Mouse (Mus musculus) intestine, embryonic 16.5 days (tissue): ENCODE data around the gene Rnf135. TPM values are rescaled to one million over a fixed set of nuclear protein-coding genes. Genes with fewer than 3 reads are reported as not detected.
A peak's percentile ranks its signal among the peaks of the same experiment; 100 is the strongest.

Experiments used
- ATAC-seq: fragments of 200-750 bp; cut with Nextera tagmentation; 2 replicates; pipeline ENCODE4 v1.8.0; 2017; ENCODE audit warnings: moderate TSS enrichment, moderate library complexity
- H3K27ac ChIP-seq: fragments of 300-500 bp; sonication (generic); 2 replicates; pipeline ENCODE4 v1.5.1; 2014; ENCODE audit warnings: mild to moderate bottlenecking, low read length
- H3K27me3 ChIP-seq: fragments of 300-500 bp; sonication (generic); replicated peaks from 2 replicates; pipeline ENCODE4 v1.6.1; 2014; ENCODE audit warnings: low read length, control low read depth, mixed read lengths; ENCODE audit not compliant: control insufficient read depth, insufficient read depth
- H3K36me3 ChIP-seq: fragments of 300-500 bp; sonication (generic); 2 replicates; pipeline ENCODE4 v1.6.1; 2014; ENCODE audit warnings: low read length, control low read depth; ENCODE audit not compliant: control insufficient read depth, insufficient read depth
- H3K4me1 ChIP-seq: fragments of 300-500 bp; sonication (generic); 2 replicates; pipeline ENCODE4 v1.6.1; 2014; ENCODE audit warnings: low read length, control low read depth, mixed read lengths; ENCODE audit not compliant: control insufficient read depth, insufficient read depth
- H3K4me2 ChIP-seq: fragments of 300-500 bp; sonication (generic); 2 replicates; pipeline ENCODE4 v1.6.1; 2014; ENCODE audit warnings: low read depth, low read length, control low read depth
- H3K4me3 ChIP-seq: fragments of 300-500 bp; sonication (generic); 2 replicates; pipeline ENCODE4 v1.5.1; 2014; ENCODE audit warnings: mild to moderate bottlenecking, low read length
- H3K9ac ChIP-seq: fragments of 300-500 bp; sonication (generic); 2 replicates; pipeline ENCODE4 v1.6.1; 2014; ENCODE audit warnings: low read depth, low read length
- H3K9me3 ChIP-seq: fragments of 300-500 bp; sonication (generic); 2 replicates; pipeline ENCODE4 v1.6.1; 2016; ENCODE audit warnings: low read length, control low read depth; ENCODE audit not compliant: control insufficient read depth
- WGBS: fragments of 180-500 bp; shearing (Covaris S2); extraction: QIAGEN DNeasy Blood & Tissue Kit; methylation state at CpG from one replicate; pipeline ENCODE4 v1.1.7; 2014; 5-methylcytosine and 5-hydroxymethylcytosine counted together
- polyA plus RNA-seq: library from polyadenylated mRNA; unstranded; fragments of >200 nt; fragmentation: Nextera tagmentation; extraction: Ambion mirVana; gene quantifications from 2 replicates; pipeline ENCODE4 v1.2.1, GENCODE M21; 2015

Rnf135 gene
- 11.7 and 11.8 TPM in 2 replicates for polyA plus RNA-seq

DNA sequence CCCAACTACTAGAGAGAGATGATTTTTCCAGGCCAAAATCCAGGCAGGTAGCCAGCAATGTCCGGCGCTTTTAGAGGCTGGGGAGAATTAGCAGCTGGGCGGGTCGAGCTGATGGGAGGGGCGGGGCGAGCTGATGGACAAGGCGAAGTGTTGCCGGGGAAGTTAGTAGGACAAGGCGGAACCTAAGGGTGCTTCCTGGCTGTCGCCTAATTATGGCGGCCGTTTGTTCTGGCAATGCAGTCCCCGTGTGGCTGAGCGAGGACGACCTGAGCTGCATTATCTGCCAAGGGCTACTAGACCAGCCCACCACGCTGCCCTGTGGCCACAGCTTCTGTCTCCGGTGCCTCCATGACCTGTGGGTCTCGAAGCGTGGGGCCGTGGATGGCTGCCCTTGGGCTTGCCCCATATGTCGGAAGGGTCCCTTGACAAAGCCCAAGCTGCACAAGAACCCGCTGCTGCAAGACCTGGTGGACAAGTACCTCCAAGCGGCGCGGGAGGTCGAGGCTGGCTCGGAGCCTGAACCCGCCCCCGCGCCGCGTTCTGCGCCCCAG is at the start of gene Rnf135:
Gene Rnf135 (plus strand): TSS at position 147 of the 551 bp plus-strand sequence.
- no peaks in the 10 kb centered on the region for H3K27me3 ChIP-seq
- peaks cover 5% of the 10 kb centered on the region; the same call in 1 of the 2 replicates for H3K4me1 ChIP-seq
- peak within 1 kb of the TSS; percentile 83 for H3K9ac ChIP-seq
- no peaks in the 10 kb centered on the region for H3K36me3 ChIP-seq
- WGBS = 1% methylated on average over 33 of the region's 33 CpGs
- ATAC-seq = peak; percentile 99
- peak within 1 kb of the TSS; percentile 82 for H3K4me3 ChIP-seq
- peak within 1 kb of the TSS; percentile 89 for H3K27ac ChIP-seq
- peak within 1 kb of the TSS; percentile 47 for H3K4me2 ChIP-seq
- no peaks in the 10 kb centered on the region for H3K9me3 ChIP-seq

DNA sequence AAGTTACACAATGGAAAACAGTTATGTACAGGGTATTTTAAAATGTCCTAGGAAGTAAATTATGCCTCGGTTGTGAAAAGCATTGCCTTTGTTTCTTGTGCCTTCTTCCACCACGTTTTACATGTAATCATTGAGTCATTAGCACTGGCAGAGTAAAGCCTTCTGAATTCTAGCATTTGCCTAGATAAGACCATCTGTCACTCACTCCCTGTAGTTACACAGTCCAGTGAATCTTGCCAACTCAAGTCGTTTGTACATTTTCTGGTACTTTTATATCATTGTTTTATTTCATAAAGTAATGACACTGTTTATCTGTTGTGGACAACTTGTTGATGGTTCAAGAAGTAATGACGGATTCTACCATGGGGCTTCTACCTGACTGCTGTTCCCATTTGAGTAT is 48.9 kb upstream of the Rnf135 start:
- no peak overlapping the region for H3K4me3 ChIP-seq
- H3K36me3 ChIP-seq = no peaks in the 10 kb centered on the region
- H3K4me2 ChIP-seq = no peak overlapping the region
- 69% methylated on average over 4 of the region's 4 CpGs for WGBS
- H3K27ac ChIP-seq = no peak overlapping the region
- H3K27me3 ChIP-seq = no peaks in the 10 kb centered on the region
- H3K4me1 ChIP-seq = 0 out of 2 replicates have a peak, but pooled peaks cover 3% of the 10 kb centered on the region
- no peaks in the 10 kb centered on the region for H3K9me3 ChIP-seq
- no peak for ATAC-seq
- H3K9ac ChIP-seq = no peak overlapping the region

DNA sequence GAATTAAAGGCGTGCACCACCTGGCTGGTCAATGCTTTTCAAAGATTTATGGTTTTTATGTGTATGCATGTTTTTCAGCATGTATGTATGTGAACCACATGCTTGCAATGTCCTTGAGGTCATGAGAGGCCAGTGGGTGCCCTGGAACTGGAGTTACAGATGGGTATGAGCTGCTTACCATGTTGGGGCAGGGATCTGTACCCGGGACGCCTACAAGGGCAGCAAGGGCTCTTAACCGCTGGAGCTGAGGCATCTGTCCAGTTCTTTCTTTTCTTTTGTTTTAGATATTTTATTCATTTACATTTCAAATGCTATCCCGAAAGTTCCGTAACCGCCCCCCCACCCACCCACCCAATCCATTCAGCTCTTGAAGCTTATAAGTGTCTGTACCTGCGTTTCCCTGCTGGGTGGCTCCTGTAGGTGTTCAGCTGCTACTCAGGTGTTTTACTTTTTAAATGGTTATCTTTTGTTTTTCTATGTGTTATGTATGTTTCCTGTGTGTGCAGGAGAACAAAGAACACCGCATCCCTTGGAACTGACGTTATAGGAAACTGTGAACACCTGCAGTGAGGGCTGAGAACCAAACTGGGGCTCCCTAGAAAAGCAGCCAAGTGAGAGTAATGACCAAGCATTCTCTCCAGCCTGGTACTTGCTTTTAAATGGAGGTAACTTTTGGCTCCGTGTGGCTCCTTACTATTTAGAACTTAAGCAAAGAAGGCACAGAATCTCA is 47.5 kb upstream of the Rnf135 start:
- Histone ChIP-seq H3K4me2 (no peak overlapping the region), H3K27me3 (no peaks in the 10 kb centered on the region), H3K4me1 (peaks cover 8% of the 10 kb centered on the region; the same call in 1 of the 2 replicates), H3K27ac (no peak overlapping the region), H3K4me3 (no peak overlapping the region), H3K36me3 (no peaks in the 10 kb centered on the region), H3K9ac (no peak overlapping the region), H3K9me3 (no peaks in the 10 kb centered on the region)
- ATAC-seq = no peak
- WGBS = 88% methylated on average over 11 of the region's 11 CpGs

- Histone ChIP-seq H3K27ac (no peak overlapping the region), H3K9me3 (no peaks in the 10 kb centered on the region), H3K27me3 (no peaks in the 10 kb centered on the region), H3K4me2 (no peak overlapping the region), H3K9ac (no peak overlapping the region), H3K36me3 (no peaks in the 10 kb centered on the region), H3K4me1 (peaks cover 8% of the 10 kb centered on the region; the same call in 1 of the 2 replicates), H3K4me3 (no peak overlapping the region)
- ATAC-seq = no peak
- WGBS = 88% methylated on average over 13 of the region's 13 CpGs
Observed at GRCm38 (mm10) chr11:80136786-80137185, 46.9 kb upstream of the Rnf135 start.

- WGBS = 85% methylated on average over 5 of the region's 5 CpGs
- Histone ChIP-seq H3K4me2 (no peak overlapping the region), H3K4me3 (no peak overlapping the region), H3K9me3 (no peaks in the 10 kb centered on the region), H3K27me3 (no peaks in the 10 kb centered on the region), H3K27ac (no peak overlapping the region), H3K36me3 (no peaks in the 10 kb centered on the region), H3K9ac (no peak overlapping the region), H3K4me1 (peaks cover 12% of the 10 kb centered on the region)
- no peak for ATAC-seq
Observed at GRCm38 (mm10) chr11:80137773-80138172, 45.9 kb upstream of the Rnf135 start.

- H3K36me3 ChIP-seq = no peaks in the 10 kb centered on the region
- no peaks in the 10 kb centered on the region for H3K9me3 ChIP-seq
- under 1% methylated on average over 40 of the region's 40 CpGs for whole genome bisulfite sequencing
- peaks cover 23% of the 10 kb centered on the region for H3K4me1 ChIP-seq
- H3K27ac ChIP-seq = peak within 1 kb of the TSS; percentile 77
- peak; percentile 85 for ATAC-seq
- peak within 1 kb of the TSS; percentile 84 for H3K9ac ChIP-seq
- peak within 1 kb of the TSS; percentile 75 for H3K4me2 ChIP-seq
- peak within 1 kb of the TSS; percentile 69 for H3K4me3 ChIP-seq
- no peaks in the 10 kb centered on the region for H3K27me3 ChIP-seq
Observed at GRCm38 (mm10) chr11:80141825-80142521, 41.7 kb upstream of the Rnf135 start, which contains the start of gene Tefm. TSS of gene Tefm (minus strand) at chr11:80142175.

GRCm38 (mm10) chr11:80142872-80143271 is 40.8 kb upstream of the Rnf135 start:
- no peak for ATAC-seq
- H3K9ac ChIP-seq = peak overlapping the region; percentile 84; the same call in 1 of the 2 replicates

DNA sequence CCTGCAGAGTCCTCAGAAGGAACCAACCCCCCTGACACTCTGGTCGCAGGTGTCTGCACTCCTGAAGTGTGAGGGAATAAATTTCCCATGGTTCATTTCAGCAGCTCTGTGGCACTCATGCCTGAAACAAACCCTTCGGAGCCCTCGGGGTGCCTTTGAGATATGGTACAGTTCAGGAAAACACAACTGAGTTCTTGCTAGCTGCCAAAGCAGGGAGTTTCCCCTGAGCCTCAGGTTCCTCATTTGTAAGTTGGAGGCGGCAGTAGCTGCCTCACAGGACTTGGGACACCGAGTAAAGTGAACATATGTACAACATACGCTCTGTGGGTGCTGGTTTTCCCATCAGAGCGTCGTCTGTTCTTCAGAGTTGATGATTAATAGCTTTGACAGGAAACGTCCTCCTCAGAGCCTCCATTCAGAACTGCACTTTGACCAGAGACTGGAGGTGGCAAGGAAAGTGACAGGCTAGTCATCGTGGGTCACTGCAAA is 37.8 kb upstream of the Rnf135 start:
- Histone ChIP-seq H3K27ac (peak overlapping the region; percentile 93), H3K9me3 (no peaks in the 10 kb centered on the region), H3K36me3 (no peaks in the 10 kb centered on the region), H3K9ac (peak overlapping the region; percentile 39; the same call in 1 of the 2 replicates), H3K4me2 (peak overlapping the region; percentile 32), H3K4me1 (peaks cover 18% of the 10 kb centered on the region), H3K27me3 (no peaks in the 10 kb centered on the region), H3K4me3 (no peak overlapping the region)
- peak; percentile 71 for ATAC-seq
- WGBS = 37% methylated on average over 10 of the region's 10 CpGs

More at GRCm38 (mm10) chr11:80142872-80143271, 40.8 kb upstream of the Rnf135 start:
- no peak overlapping the region; the same call in 1 of the 2 replicates for H3K4me3 ChIP-seq
- no peaks in the 10 kb centered on the region for H3K36me3 ChIP-seq
- H3K4me1 ChIP-seq = peaks cover 23% of the 10 kb centered on the region
- no peaks in the 10 kb centered on the region for H3K27me3 ChIP-seq
- WGBS = 38% methylated on average over 8 of the region's 8 CpGs
- no peaks in the 10 kb centered on the region for H3K9me3 ChIP-seq
- H3K27ac ChIP-seq = no peak overlapping the region
- peak overlapping the region; percentile 75 for H3K4me2 ChIP-seq

- no peak overlapping the region for H3K9ac ChIP-seq
- 61% methylated on average over 6 of the region's 6 CpGs for WGBS
- H3K9me3 ChIP-seq = no peaks in the 10 kb centered on the region
- H3K27ac ChIP-seq = no peak overlapping the region
- no peaks in the 10 kb centered on the region for H3K27me3 ChIP-seq
- no peaks in the 10 kb centered on the region for H3K36me3 ChIP-seq
- H3K4me1 ChIP-seq = peaks cover 11% of the 10 kb centered on the region
- ATAC-seq = no peak
- H3K4me2 ChIP-seq = no peak overlapping the region
- H3K4me3 ChIP-seq = no peak overlapping the region
Observed at GRCm38 (mm10) chr11:80147748-80148147, 35.9 kb upstream of the Rnf135 start.
